Mouse (Mus musculus): ENCODE measurements around the gene Lpar5.
"Not testable (repeated sequence)": the region's sequence is repeated elsewhere in the genome, so short reads cannot be mapped to it uniquely, and the experiment has no call there.

The Lpar5 gene

DNA sequence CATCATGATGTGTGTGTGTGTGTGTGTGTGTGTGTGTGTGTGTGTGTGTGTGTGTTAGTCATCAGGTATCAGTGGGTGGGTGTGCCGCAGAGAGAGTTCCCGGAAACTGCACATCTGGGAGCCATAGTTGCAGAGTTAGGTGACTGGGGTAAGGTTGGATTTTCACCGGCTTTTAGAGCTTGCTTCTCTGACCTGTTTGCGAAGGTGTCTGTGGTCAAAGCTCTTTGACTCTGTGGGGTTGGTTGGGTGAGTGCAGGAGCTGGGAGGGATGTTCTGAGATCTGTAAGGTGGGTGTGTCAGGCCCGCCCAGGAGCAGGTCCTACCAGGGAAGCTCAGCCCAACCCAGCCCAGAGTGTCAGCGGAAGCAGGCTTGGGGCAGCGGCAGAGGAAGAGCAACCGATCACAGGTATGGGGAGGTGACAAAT is at the start of gene Lpar5:
TSS of gene Lpar5 (plus strand) at position 350 of the 425 bp plus-strand sequence.
- no peak for DNase-seq (ENCODE audit: low spot score)

DNA sequence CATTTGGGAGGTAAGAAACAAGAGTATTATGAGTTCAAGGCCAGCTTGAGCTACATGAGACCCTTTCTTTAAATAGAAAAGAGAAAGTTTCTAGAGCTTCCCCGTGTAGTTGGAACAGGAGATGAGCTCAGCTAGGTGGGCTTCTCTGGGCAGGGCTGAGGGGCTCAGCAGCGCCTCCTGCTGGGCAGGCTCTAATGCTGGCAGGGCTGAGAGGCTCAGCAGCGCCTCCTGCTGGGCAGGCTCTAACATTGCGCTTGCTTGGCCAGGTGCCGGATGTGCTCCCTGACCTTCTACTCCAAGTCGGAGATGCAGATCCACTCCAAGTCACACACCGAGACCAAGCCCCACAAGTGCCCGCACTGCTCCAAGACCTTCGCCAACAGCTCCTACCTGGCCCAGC is 37.2 kb upstream of the Lpar5 start:
- not testable (repeated sequence) for DNase-seq (ENCODE audit: low spot score)

DNA sequence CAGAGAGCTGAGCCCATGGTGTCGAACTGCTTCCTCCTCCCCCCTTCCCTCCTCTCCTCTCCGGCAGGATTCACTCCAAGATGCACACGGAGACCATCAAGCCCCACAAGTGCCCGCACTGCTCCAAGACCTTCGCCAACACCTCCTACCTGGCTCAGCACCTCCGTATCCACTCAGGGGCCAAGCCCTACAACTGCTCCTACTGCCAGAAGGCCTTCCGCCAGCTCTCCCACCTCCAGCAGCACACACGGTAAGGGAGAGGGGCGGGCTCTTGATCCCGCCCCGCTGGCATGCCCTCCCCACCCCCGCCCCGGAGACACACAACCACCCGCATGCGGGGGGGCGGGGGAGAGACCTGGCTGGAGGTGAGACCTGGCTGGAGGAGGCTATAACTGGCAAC is 36.1 kb upstream of the Lpar5 start:
- DNase-seq (ENCODE audit: low spot score) = no peak

DNA sequence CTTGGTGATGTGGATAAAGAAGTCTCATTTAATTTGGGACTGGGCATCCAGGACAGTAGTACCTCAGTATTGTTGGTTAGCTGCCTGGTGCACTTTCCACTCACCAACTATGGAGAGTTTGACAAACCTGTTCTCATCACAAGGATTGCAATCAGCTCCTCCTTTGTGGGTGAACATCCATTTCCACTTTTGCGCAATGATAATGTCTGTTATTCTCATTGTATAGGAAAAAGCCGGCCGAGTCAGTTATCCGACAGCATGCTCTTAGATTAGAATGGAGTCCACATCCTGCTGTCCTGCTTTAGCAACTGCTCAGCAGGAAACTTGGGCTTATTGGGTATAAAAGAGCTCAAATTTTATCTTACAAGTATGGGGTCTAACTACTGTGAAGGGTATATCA is 29.1 kb upstream of the Lpar5 start:
- DNase-seq (ENCODE audit: low spot score) = no peak

DNA sequence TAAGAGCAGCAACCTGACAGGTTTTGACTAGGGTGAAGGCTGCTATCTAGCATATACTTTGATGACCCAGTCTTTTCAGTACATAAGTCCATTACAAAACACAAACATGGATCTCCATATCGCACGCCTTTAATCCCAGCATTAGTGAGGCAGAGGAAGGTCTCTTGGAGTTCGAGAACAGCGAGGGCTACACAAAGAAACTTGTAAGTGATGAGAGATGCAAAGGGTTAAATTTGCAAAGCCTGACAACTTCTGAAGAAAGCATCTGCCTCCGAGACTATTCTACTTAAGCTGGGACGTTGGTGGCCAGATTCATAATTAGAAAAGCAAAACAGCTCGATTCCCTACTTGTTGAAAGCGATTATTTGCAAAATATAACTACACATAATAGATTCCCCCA is 28.6 kb upstream of the Lpar5 start:
- no peak for DNase-seq (ENCODE audit: low spot score)

DNA sequence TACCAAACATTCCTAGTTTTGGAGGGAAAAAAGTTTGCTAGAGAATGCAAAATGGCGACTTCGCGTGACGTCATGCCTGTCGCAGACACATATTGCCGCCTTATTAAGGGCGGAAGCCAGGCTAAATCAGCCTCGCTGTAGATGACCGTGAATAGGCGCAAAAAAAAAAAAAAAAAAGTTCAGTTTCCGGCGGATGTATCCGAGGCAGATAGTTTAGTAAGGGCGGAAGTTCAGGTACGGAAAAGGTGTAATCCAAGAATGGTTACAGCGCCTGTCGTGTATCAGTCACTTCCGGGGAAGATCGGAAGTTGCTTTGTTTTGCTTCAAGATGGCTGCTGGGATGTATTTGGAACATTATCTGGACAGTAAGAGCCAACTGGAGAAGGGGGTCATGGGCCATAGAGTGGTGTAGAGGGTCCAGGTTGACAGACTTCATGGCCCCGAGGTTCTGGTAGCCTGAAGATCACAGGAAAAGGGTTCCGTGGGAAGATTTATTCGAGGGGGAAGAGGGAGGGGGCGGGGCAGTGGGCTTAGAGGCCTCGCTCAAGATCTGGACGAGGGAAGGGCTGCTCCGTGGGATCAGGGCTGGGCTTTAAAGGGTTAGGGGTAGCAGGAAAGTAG is 28.1 kb upstream of the Lpar5 start, which contains the start of gene Ing4:
TSS of gene Ing4 (plus strand) at position 228 of the 621 bp plus-strand sequence.
- DNase-seq (ENCODE audit: low spot score) = peak; percentile 88

DNA sequence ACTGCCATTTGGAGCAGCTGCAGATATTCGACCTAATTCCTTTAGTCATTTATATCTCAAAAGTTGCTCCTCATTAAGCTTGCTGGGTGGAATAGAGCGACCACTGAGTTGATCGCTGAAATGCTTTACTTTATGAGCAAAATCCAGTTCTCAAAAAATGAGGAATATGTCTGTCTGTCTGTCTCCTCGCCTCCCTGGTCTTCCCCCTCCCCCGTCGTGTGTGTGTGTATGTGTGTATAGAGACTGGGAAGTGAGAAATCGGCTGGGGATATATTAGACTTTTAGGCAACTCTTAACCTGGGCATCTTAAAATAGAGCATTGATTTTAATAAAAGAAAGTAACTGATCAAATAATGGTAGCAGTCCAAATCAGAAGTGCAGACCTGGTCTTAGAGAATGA is 27.5 kb upstream of the Lpar5 start:
- no peak for DNase-seq (ENCODE audit: low spot score)

DNA sequence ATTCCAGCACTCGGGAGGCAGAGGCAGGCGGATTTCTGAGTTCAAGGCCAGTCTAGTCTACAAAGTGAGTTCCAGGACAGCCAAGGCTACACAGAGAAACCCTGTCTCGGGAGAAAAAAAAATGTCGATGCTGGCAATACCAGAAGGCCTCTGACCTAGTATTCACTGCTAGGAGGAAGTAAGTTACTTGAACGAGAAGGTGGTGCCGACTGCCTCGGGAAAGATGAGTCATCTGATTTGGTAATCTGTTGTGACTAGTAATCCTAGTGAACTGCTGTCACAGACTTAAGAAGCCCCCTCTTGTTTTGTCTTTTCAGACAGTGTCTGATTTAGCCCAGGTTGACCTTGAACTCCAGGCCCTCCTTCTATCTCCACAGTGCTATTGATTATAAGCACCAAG is 26.7 kb upstream of the Lpar5 start:
- no peak for DNase-seq (ENCODE audit: low spot score)

DNA sequence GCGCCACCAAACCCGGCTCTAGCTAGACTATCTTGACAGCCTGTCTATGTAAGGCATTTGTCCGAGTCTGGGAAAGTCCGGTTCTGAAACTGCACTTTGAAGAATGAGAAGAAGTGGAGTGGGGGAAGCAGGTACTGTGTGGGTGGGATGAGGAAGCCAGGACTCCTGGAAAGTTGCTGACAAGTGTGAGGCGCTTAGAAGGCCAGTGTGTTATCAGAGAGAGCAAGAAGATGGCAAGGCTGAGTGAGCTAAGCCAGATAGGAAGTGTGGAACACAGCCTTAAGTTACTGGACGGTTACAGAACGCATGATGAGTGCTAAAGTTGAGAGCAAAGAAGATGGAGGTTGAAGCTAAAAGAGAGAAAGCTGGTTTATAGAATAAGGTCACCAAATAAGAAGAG is 25.6 kb upstream of the Lpar5 start:
- DNase-seq (ENCODE audit: low spot score) = no peak

DNA sequence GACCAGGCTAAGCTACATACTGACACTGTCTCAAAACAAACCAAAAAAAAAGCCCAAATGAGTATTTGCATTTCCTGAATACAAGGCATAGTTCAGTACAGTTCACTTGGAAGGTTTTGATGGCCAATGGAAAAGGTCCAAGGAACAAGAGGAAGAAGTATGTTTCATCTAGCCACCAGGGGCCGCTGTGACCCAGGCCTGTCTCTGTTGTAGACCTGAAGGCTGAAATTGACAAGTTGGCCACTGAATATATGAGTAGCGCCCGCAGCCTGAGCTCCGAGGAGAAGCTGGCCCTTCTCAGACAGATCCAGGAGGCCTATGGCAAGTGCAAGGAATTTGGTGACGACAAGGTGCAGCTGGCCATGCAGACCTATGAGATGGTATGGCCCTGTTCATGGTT is 21.0 kb upstream of the Lpar5 start:
- DNase-seq (ENCODE audit: low spot score) = peak; percentile 36

DNA sequence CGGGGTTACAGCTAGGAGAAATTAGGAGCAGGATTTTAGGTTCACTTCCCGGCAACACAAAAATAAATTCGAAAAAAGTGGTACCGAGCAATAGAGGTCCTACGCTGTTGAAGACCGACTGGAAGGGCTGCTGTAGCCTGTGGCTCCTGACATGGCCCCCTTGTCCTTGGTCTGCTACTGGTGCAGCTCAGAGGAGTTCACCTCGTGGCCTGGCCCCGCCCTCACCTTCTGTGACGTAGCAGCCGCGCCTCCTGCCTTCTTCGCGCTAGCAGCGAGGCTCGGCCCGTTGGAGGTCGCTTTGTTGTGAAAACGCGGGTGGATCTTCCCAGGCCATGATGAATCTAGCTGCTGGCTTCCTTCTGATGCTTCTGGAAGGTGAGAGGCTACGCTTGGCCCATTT is 18.0 kb upstream of the Lpar5 start, which contains the start of gene Acrbp:
TSS of gene Acrbp (plus strand) at position 12 of the 400 bp plus-strand sequence.
- DNase-seq (ENCODE audit: low spot score) = no peak

DNA sequence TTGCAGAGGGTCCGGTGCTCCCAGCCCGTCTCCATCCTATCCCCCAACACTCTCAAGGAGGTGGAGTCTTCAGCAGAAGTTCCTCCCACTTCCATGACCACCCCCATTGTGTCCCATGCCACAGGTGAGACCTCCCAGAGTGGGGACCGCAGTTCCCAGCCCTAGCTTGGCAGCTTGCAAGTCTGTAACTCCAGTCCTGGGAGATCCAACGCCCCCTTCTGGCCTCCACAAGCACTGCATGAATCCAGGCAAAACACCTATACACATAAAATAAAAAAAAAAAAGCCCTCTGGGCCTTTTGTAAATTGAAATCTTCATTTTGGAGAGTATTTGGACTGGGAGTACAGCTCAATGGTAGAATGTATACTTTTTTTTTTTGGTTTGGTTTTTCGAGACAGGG is 16.5 kb upstream of the Lpar5 start:
- DNase-seq (ENCODE audit: low spot score) = no peak

DNA sequence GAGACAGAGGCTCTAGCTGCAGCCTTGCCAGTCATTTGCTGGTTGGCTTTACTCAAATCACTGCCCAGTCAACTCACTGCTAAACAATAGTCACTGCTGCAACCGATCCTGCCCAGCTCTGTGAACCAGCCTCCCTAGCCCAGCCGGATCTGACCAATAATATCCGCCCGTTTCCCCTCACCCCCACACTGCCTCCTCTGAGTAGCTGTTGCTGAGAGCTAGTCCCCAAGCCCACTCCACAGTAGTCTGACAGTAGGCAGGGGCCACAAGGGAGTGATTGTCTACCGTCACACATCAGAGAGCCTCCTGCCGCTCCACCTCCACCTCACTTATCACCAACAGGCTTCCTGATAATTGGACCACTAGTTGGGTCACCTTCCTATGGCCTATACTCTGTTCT is 6.2 kb upstream of the Lpar5 start:
- no peak for DNase-seq (ENCODE audit: low spot score)

DNA sequence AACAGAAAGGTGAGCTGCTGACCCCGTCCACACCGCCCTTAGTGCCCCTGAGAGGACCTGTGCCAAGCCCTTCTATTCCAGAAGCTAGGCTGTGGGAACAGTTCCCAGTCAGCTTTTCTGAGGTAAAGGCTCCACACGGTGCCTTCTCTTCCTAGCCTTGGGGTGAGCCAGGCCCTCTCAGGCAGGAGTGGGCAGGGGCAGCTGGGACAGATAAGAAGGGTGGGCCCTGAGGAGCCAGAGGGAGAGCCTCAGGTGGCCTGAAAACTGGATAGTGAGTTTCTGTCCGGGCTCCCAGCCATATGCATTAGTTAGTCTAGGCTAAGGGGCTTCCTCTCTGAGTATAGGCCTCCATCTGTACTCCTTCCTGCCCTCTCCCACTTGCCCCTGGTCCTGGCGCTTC is 5.2 kb upstream of the Lpar5 start:
- no peak for DNase-seq (ENCODE audit: low spot score)

DNA sequence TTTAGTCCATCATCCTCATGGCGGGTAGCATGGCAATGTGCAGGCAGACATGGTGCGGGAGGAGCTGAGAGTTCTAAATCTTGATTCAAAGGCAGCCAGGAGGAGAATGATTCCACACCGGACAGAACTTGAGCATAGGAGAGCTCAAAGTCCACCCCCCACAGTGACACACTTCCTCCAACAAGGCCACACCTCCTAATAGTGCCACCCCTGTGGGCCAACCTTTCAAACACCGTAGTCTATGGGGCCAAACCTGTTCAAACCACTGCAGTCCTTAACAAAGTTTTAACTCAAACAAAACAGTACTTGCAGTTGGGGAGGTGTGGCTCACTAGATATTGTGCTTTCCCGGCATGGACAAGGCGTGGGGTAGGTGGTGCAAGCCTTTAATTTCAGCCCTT is 3.8 kb upstream of the Lpar5 start:
- no peak for DNase-seq (ENCODE audit: low spot score)

DNA sequence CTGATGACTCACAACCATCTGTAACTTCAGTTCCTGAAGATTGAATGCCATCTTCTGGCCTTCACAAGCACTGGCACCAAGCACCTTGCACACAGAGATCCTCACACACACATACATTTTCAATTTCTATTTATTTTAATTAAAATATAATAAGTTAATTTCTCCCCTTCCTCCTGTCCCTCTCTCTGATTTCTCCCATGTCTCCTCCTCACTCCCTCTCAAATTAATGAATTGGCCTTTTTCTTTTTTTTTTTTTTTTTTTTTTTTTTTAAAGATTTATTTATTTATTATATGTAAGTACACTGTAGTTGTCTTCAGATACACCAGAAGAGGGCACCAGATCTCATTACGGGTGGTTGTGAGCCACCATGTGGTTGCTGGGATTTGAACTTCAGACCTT is 2.5 kb upstream of the Lpar5 start:
- not testable (repeated sequence) for DNase-seq (ENCODE audit: low spot score)

DNA sequence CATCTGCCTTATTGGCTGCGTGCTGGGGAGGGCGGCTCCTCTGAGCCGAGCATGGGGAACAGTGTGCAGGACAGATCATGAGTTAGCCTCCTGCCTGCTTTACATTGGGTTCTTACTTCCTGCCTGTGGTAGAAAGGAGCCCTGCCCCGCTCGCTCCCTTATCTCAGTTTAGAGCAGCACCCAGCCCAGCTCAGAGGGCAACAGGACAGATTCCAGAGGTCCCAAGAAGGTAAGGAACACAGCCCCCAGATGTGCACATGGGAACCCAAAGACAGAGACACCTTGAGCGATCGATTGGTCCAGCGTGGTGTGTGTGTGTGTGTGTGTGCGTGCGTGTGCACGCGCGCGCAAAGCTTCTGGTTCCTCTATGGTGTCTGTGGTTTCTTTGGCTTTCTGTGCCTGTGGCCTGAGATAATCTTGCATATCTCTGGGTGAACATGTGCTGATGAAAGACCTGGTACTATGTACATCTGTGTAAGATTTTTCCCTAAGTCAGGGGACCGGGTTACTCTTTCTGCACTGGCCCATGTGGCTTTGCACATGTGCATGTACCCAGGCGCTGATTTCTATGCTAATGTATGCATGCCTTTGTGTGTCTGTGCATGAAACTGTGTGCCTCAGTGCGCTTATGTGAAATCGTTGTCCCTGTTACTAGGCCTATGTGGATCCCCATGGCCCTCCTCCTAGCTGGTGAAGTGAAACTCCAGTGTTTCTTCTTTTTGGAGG is 3.6 kb downstream of the Lpar5 start:
- DNase-seq (ENCODE audit: low spot score) = no peak

DNA sequence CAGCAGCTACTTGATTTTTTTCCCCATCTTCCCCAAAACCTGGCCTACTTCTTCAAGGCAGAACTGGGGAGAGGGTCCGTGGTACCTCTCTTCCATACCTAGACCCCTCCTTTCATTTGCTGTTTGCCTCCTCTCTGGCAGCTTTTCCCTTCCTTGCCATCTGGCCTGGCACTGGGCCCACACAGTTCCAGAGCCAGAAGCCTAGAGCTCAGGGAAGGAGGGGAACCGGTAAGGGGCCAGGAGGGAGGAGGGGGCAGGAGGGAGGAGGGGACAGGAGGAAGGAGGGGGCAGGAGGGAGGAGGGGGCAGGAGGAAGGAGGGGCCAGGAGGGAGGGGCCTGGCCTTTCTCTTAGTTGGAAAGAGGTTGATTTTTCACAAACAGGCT is 4.2 kb downstream of the Lpar5 start:
- no peak for DNase-seq (ENCODE audit: low spot score)

DNA sequence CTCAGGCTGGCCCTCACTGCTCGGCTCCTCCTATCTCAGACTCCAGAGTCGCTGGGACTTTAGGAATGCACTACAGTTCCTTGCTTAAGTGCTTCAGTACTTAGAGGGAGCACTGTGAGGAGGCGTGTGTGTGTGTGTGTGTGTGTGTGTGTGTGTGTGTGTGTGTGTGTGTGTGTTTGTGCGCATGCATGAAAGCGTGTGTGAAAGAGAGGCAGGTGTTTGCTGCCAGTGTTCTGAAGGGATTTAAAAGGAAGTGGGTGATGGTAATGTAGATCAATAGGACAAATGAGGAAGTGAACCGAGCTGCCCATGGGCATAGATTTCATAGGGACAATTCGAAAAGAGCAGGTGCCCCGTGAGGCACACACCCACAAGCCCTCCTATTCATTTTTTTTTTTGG is 6.1 kb downstream of the Lpar5 start:
- no peak for DNase-seq (ENCODE audit: low spot score)

DNA sequence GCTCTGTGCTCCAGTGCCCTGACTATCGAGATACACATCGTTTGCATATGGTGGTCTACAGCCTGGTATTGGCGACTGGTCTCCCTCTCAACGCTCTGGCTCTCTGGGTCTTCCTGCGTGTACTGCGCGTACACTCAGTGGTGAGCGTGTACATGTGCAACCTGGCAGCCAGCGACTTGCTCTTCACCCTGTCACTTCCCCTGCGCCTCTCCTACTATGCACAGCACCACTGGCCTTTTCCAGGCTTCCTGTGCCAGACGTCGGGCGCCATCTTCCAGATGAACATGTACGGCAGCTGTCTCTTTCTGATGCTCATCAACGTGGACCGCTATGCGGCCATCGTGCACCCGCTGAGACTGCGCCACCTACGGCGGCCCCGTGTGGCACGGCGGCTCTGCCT is 13.7 kb downstream of the Lpar5 start:
- no peak for DNase-seq (ENCODE audit: low spot score)

DNA sequence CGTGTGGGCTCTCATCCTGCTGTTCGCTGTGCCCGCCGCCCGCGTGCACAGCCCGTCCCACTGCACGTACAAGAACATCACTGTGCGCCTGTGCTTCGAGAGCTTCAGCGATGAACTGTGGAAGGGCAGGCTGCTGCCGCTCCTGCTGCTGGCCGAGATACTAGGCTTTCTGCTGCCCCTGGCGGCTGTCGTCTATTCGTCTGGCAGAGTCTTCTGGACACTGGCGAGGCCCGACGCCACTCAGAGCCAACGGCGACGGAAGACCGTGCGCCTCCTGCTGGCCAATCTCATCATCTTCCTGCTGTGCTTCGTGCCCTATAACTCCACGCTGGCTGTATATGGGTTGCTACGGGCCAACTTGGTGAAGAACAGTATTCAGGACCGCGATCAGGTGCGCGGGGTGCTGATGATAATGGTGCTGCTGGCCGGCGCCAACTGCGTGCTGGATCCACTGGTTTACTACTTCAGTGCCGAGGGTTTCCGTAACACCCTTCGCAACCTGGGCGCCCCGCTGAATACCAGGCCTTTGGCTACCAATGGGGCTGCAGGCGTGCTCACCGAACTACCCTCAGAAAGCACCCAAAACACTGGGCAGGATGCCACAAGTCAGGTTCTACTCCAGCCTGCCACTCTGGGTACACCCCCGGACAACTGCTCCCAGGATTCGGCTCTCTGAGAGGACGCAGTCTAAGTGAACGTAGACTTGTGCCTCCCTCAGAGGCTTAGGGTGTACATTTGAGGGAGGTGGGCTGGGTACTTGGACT is 14.3 kb downstream of the Lpar5 start:
- DNase-seq (ENCODE audit: low spot score) = peak; percentile 88

DNA sequence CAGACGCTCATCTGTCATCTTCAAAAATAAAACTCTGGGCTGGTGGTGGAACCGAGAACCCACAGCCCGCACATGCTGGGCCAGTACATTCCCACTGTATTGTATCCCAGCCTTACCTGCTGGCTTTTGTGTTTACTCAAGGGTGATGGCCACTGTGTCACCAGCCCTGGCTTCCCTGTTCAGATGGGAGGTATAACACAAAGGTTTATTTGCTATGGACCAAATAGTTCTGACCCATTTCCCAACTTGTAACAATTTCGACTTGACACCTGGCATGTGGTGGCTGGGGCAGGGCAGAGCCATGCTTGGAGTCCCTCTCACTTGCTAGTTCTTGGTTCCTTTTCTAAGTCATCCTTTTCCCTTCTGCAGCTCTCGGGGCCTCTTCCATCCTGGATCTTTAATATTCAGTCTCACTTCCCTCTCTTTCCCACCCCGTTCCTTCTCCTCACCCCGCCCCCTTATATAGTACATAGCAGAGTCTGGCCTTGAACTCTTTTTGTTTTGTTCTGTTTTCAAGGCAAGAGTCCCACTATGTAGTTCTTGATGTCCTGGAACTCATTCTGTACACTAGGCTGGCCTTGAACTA is 15.2 kb downstream of the Lpar5 start:
- DNase-seq (ENCODE audit: low spot score) = no peak

DNA sequence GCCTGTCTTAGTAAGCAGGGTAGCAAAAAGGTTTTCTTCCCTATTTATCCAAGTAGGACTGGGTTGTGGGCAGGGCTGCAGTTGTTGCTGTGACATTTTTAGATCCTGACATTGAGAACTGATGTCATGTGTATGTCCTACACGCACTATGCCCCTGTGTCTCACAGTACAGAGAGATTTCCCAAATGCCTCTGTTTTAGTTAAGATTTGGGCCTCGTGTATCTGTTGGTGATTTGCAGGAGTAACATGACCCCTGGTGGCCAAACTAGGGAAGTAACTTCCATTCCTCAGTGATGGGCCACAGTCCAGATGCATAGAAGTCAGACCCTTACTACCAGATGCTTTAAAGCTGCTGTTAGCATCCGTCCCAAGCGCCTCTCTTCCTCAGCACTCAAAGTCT is 16.7 kb downstream of the Lpar5 start:
- DNase-seq (ENCODE audit: low spot score) = peak; percentile 46
